Mouse (Mus musculus) ES-E14 (cell line): ENCODE measurements around the gene Prr36.

Experiments
- CHD2 ChIP-seq: IDR thresholded peaks from 2 replicates; pipeline ENCODE4 v1.6.1; 2014; ENCODE audit warnings: mild to moderate bottlenecking, low read depth, low read length, inconsistent platforms
- HCFC1 ChIP-seq: IDR thresholded peaks from 2 replicates; pipeline ENCODE4 v1.6.1; 2012; ENCODE audit warnings: low read length, inconsistent platforms, borderline replicate concordance; ENCODE audit not compliant: insufficient read depth
- MAFK ChIP-seq: IDR thresholded peaks from 2 replicates; pipeline ENCODE4 v1.6.1; 2014; ENCODE audit warnings: mild to moderate bottlenecking, low read depth, low read length, inconsistent platforms; ENCODE audit not compliant: insufficient read depth
- ZC3H11A ChIP-seq: IDR thresholded peaks from 2 replicates; pipeline ENCODE4 v1.6.1; 2012; ENCODE audit warnings: low read depth, mild to moderate bottlenecking, inconsistent platforms, low read length, borderline replicate concordance
- ZNF384 ChIP-seq: IDR thresholded peaks from 2 replicates; pipeline ENCODE4 v1.6.1; 2012; ENCODE audit warnings: low read depth, low read length, inconsistent platforms

DNA sequence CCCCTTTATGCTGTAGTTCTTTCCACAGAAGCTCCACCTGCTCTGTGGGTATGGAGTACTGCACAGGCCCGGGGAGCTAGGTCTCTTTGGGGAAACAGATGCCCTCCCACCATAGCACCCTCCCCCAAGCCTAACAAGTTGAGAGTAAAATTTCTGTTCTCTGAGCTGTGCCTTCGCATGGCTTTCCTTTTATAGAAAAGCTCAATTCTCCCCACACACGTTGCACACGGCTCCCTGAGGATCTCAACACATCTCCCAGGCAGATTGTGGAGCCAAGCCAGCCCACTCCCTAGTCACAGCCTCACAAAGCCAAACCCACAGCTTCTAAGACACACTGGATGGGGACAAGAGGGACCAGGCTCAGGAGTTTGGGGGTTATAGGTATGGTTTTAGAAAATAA lies 39.7 kb upstream of the Prr36 start:
- TF ChIP-seq ZNF384 (no peak), MAFK (no peak), ZC3H11A (no peak), CHD2 (no peak), HCFC1 (no peak)
